Mouse (Mus musculus): Measurements from ENCODE around the gene Zscan21. TPM values are rescaled to one million over a fixed set of nuclear protein-coding genes. Genes with fewer than 3 reads are reported as not detected.
A peak's percentile ranks its signal among the peaks of the same experiment; 100 is the strongest.
"Not testable (repeated sequence)": the region's sequence is repeated elsewhere in the genome, so short reads cannot be mapped to it uniquely, and the experiment has no call there.

The Zscan21 gene
- total RNA-seq, 2 experiments from 2014 or later, result 10.7 to 13.6 TPM

GRCm38 (mm10) chr5:138109847-138110396, 6.8 kb upstream of the Zscan21 start:
- DNase-seq; intact Hi-C loops (cut with DNase I): not testable (repeated sequence)

- intact Hi-C loops (cut with DNase I), result loop anchor here (2.0 to 5.0 kb wide), 2 partner anchors 35 to 37 kb away; partner anchors contain the start of gene Zfp113
- no peak for DNase-seq
These were observed 704 bp downstream of the Zscan21 start for GRCm38 (mm10) chr5:138117199-138118015.

GRCm38 (mm10) chr5:138118041-138118440, 1.3 kb downstream of the Zscan21 start:
- intact Hi-C loops (cut with DNase I), result loop anchor here (5.0 kb wide), 1 partner anchor 36 kb away; no protein-coding TSS in a partner anchor
- no peak for DNase-seq

- intact Hi-C loops (cut with DNase I), result no loop called here
- no peak for DNase-seq
These were observed 15.8 kb downstream of the Zscan21 start for GRCm38 (mm10) chr5:138132425-138133064.

- no peak for DNase-seq
- intact Hi-C loops (cut with DNase I), result loop anchor here (5.0 kb wide), 1 partner anchor 250 kb away; no protein-coding TSS in a partner anchor
These were observed 20.6 kb downstream of the Zscan21 start for GRCm38 (mm10) chr5:138137257-138137656.

GRCm38 (mm10) chr5:138137935-138138549, 21.3 kb downstream of the Zscan21 start:
- intact Hi-C loops (cut with DNase I), result loop anchor here (5.0 kb wide), 1 partner anchor 251 kb away; no protein-coding TSS in a partner anchor
- peak in 1 of 2 experiments; percentile 9 for DNase-seq

- DNase-seq, result no peak
- intact Hi-C loops (cut with DNase I), result loop anchor here (5.0 kb wide), 1 partner anchor 251 kb away; no protein-coding TSS in a partner anchor
These were observed 21.9 kb downstream of the Zscan21 start for GRCm38 (mm10) chr5:138138585-138138984.

- no peak for DNase-seq
These were observed 37.7 kb downstream of the Zscan21 start for GRCm38 (mm10) chr5:138154390-138154789.

GRCm38 (mm10) chr5:138155443-138155976, 38.8 kb downstream of the Zscan21 start, which contains the start of gene Zfp113:
Gene Zfp113, minus strand, starts transcription at chr5:138155744.
- intact Hi-C loops (cut with DNase I), result loop anchor here (1.0 to 5.0 kb wide), 4 partner anchors 39 to 363 kb away; partner anchors contain the start of genes Zkscan1 and Zscan21

More at GRCm38 (mm10) chr5:138154390-138154789, 37.7 kb downstream of the Zscan21 start:
- intact Hi-C loops (cut with DNase I), result loop anchor here (2.0 kb wide), 1 partner anchor 38 kb away; the partner anchor contains the start of gene Zscan21

GRCm38 (mm10) chr5:138160224-138160762, 43.6 kb downstream of the Zscan21 start:
- intact Hi-C loops (cut with DNase I), result loop anchor here (2.0 to 10.0 kb wide), 2 partner anchors 27 to 635 kb away; partner anchors contain the start of genes Cnpy4 and Taf6
- no peak for DNase-seq

More at GRCm38 (mm10) chr5:138155443-138155976, 38.8 kb downstream of the Zscan21 start, which contains the start of gene Zfp113:
- peak; percentile 81 to 86 for DNase-seq

- intact Hi-C loops (cut with DNase I), result loop anchor here (1.0 to 10.0 kb wide), 3 partner anchors 9 to 636 kb away; partner anchors contain the start of genes Cnpy4 and Taf6
- DNase-seq, result peak; percentile 94 to 96
These were observed 44.4 kb downstream of the Zscan21 start, which contains the start of gene Cops6 for GRCm38 (mm10) chr5:138160842-138161665. Gene Cops6, plus strand, starts transcription at chr5:138161071.

GRCm38 (mm10) chr5:138163046-138163445, 46.3 kb downstream of the Zscan21 start:
- no peak for DNase-seq

GRCm38 (mm10) chr5:138163610-138164009, 46.9 kb downstream of the Zscan21 start:
- DNase-seq, result no peak
- intact Hi-C loops (cut with DNase I), result loop anchor here (10.0 kb wide), 1 partner anchor 639 kb away; no protein-coding TSS in a partner anchor

More at GRCm38 (mm10) chr5:138163046-138163445, 46.3 kb downstream of the Zscan21 start:
- intact Hi-C loops (cut with DNase I), result loop anchor here (10.0 kb wide), 1 partner anchor 638 kb away; no protein-coding TSS in a partner anchor

- no peak for DNase-seq
- intact Hi-C loops (cut with DNase I), result loop anchor here (10.0 kb wide), 1 partner anchor 641 kb away; no protein-coding TSS in a partner anchor
These were observed 48.9 kb downstream of the Zscan21 start for GRCm38 (mm10) chr5:138165594-138165993.

GRCm38 (mm10) chr5:138170936-138171561, 54.3 kb downstream of the Zscan21 start:
- intact Hi-C loops (cut with DNase I), result loop anchor here (1.0 kb wide), 1 partner anchor 10 kb away; the partner anchor contains the start of gene Cops6

GRCm38 (mm10) chr5:138171695-138172491, 55.2 kb downstream of the Zscan21 start, which contains the start of the genes Ap4m1 and Mcm7:
Gene Ap4m1, plus strand, starts transcription at chr5:138172002.
Gene Mcm7, minus strand, starts transcription at chr5:138172422.
- DNase-seq, result peak; percentile 98 to 99
- intact Hi-C loops (cut with DNase I), result loop anchor here (2.0 kb wide), 1 partner anchor 15 kb away; the partner anchor contains the start of genes Cnpy4 and Taf6

More at GRCm38 (mm10) chr5:138170936-138171561, 54.3 kb downstream of the Zscan21 start:
- peak; percentile 97 to 98 for DNase-seq
